Mouse (Mus musculus) G1E-ER4 (cell line): ENCODE measurements around the gene Rcor1. TPM values are rescaled to one million over a fixed set of nuclear protein-coding genes. Genes with fewer than 3 reads are reported as not detected.

Source experiments
- GATA1 ChIP-seq: IDR thresholded peaks from one replicate; pipeline ENCODE4 v1.8.0; 2012; ENCODE audit warnings: low read length, inconsistent platforms
- polyA plus RNA-seq: library from polyadenylated mRNA; stranded (reverse); fragments of >175 nt; gene quantifications from 2 replicates; pipeline ENCODE4 v1.2.3, GENCODE M21; 2012

Gene Rcor1
- polyA plus RNA-seq, 1 experiment = 54.2 TPM

GRCm38 (mm10) chr12:111088186-111088585, 49.0 kb downstream of the Rcor1 start:
- no peak for TF ChIP-seq GATA1

GRCm38 (mm10) chr12:111088731-111089141, 49.6 kb downstream of the Rcor1 start:
- TF ChIP-seq GATA1 = no peak

GRCm38 (mm10) chr12:111089145-111089544, 50.0 kb downstream of the Rcor1 start:
- no peak for TF ChIP-seq GATA1

- no peak for TF ChIP-seq GATA1
These were observed 51.6 kb downstream of the Rcor1 start for GRCm38 (mm10) chr12:111090801-111091200.

GRCm38 (mm10) chr12:111091981-111092380, 52.8 kb downstream of the Rcor1 start:
- no peak for TF ChIP-seq GATA1

- TF ChIP-seq GATA1 = no peak
These were observed 54.9 kb downstream of the Rcor1 start for GRCm38 (mm10) chr12:111094073-111094472.

- TF ChIP-seq GATA1 = no peak
These were observed 55.9 kb downstream of the Rcor1 start for GRCm38 (mm10) chr12:111095086-111095485.

- TF ChIP-seq GATA1 = no peak
These were observed 57.1 kb downstream of the Rcor1 start for GRCm38 (mm10) chr12:111096249-111096648.

- no peak for TF ChIP-seq GATA1
These were observed 57.9 kb downstream of the Rcor1 start for GRCm38 (mm10) chr12:111097036-111097435.

- no peak for TF ChIP-seq GATA1
These were observed 72.0 kb downstream of the Rcor1 start for GRCm38 (mm10) chr12:111111176-111111575.

- no peak for TF ChIP-seq GATA1
These were observed 75.4 kb downstream of the Rcor1 start for GRCm38 (mm10) chr12:111114593-111114992.

- TF ChIP-seq GATA1 = no peak
These were observed 80.4 kb downstream of the Rcor1 start for GRCm38 (mm10) chr12:111119506-111120085.

GRCm38 (mm10) chr12:111120976-111121645, 82.0 kb downstream of the Rcor1 start:
- no peak for TF ChIP-seq GATA1

GRCm38 (mm10) chr12:111122332-111122852, 83.2 kb downstream of the Rcor1 start:
- TF ChIP-seq GATA1 = no peak

- TF ChIP-seq GATA1 = no peak
These were observed 85.6 kb downstream of the Rcor1 start for GRCm38 (mm10) chr12:111124601-111125260.

- no peak for TF ChIP-seq GATA1
These were observed 86.5 kb downstream of the Rcor1 start for GRCm38 (mm10) chr12:111125666-111126065.
